Mouse (Mus musculus) hindbrain, embryonic 16.5 days (tissue): Measurements from ENCODE around the gene Kat2b. TPM values are rescaled to one million over a fixed set of nuclear protein-coding genes. Genes with fewer than 3 reads are reported as not detected.
A peak's percentile ranks its signal among the peaks of the same experiment; 100 is the strongest.
"Not testable (repeated sequence)": the region's sequence is repeated elsewhere in the genome, so short reads cannot be mapped to it uniquely, and the experiment has no call there.

Experiments
- ATAC-seq: fragments of 200-750 bp; cut with Nextera tagmentation; 2 replicates; pipeline ENCODE4 v1.8.0; 2017; ENCODE audit warnings: moderate TSS enrichment, moderate library complexity
- H3K27ac ChIP-seq: fragments of 300-500 bp; sonication (generic); 2 replicates; pipeline ENCODE4 v1.5.1; 2014; ENCODE audit warnings: low read depth, mild to moderate bottlenecking, control low read depth, low read length, moderate library complexity
- H3K27me3 ChIP-seq: fragments of 300-500 bp; sonication (generic); replicated peaks from 2 replicates; pipeline ENCODE4 v1.6.1; 2014; ENCODE audit warnings: low read length; ENCODE audit not compliant: control insufficient read depth, insufficient read depth
- H3K36me3 ChIP-seq: fragments of 300-500 bp; sonication (generic); 2 replicates; pipeline ENCODE4 v1.6.1; 2014; ENCODE audit warnings: mild to moderate bottlenecking, low read length, moderate library complexity, mixed read lengths; ENCODE audit not compliant: control insufficient read depth, insufficient read depth
- H3K4me1 ChIP-seq: fragments of 300-500 bp; sonication (generic); 2 replicates; pipeline ENCODE4 v1.6.1; 2014; ENCODE audit warnings: low read depth, low read length; ENCODE audit not compliant: control insufficient read depth, insufficient read depth
- H3K4me2 ChIP-seq: fragments of 300-500 bp; sonication (generic); 2 replicates; pipeline ENCODE4 v1.6.1; 2014; ENCODE audit warnings: mild to moderate bottlenecking, low read length, control low read depth, moderate library complexity
- H3K4me3 ChIP-seq: fragments of 300-500 bp; sonication (generic); 2 replicates; pipeline ENCODE4 v1.5.1; 2014; ENCODE audit warnings: mild to moderate bottlenecking, low read length, control low read depth, moderate library complexity
- H3K9ac ChIP-seq: fragments of 300-500 bp; sonication (generic); 2 replicates; pipeline ENCODE4 v1.6.1; 2014; ENCODE audit warnings: low read depth, mild to moderate bottlenecking, control low read depth, low read length, moderate library complexity
- H3K9me3 ChIP-seq: fragments of 300-500 bp; sonication (generic); 2 replicates; pipeline ENCODE4 v1.6.1; 2014; ENCODE audit warnings: mild to moderate bottlenecking, low read length, moderate library complexity; ENCODE audit not compliant: control insufficient read depth
- WGBS: fragments of 180-500 bp; shearing (Covaris S2); extraction: QIAGEN DNeasy Blood & Tissue Kit; methylation state at CpG from one replicate; pipeline ENCODE4 v1.1.7; 2014; 5-methylcytosine and 5-hydroxymethylcytosine counted together
- polyA plus RNA-seq: library from polyadenylated mRNA; unstranded; fragments of >200 nt; fragmentation: Nextera tagmentation; extraction: Ambion mirVana; gene quantifications from 2 replicates; pipeline ENCODE4 v1.2.1, GENCODE M21; 2015

Kat2b gene
- polyA plus RNA-seq, 1 experiment from 2014 or later = 4.6 TPM

DNA sequence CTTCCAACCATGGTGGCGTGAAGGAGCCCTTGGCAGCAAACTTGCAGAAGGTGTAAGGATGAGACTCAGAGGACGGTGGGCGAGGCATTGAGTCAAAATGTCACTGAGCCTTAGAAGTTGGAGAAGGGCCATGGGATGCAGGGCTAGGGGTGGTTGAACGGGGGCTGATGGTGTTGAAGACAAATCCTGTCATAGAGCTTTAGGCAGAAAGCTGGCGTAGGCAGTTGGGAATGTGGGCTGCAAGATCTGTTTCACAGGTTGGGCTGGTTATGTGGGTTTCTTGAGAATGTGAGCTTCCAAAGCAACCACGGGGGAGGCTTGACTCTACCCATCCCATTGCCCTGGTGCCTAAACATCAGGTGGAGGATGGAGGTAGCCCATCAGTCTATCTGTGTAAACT lies 23.4 kb downstream of the Kat2b start:
- no peak for ATAC-seq
- Histone ChIP-seq H3K4me3 (no peak overlapping the region), H3K4me1 (peaks cover 14% of the 10 kb centered on the region), H3K36me3 (no peaks in the 10 kb centered on the region), H3K9me3 (no peaks in the 10 kb centered on the region), H3K27me3 (no peaks in the 10 kb centered on the region), H3K27ac (no peak overlapping the region), H3K4me2 (no peak overlapping the region), H3K9ac (no peak overlapping the region)
- 96% methylated on average over 6 of the region's 6 CpGs for WGBS

DNA sequence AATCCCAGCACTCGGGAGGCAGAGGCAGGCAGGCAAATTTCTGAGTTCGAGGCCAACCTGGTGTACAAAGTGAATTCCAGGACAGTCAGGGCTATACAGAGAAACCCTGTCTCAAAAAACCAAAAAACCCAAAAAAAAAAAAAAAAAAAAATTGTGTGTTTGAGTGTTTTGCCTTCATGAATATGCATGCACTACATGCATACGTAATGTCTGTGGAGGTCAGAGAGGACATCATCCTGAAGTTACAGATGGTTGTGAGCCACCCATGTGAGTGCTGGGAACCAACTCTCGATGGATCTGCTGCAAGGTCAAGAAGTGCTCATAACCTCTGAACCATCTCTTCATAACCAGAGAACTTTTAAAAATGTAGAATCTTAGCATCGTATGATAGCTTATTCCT lies 25.2 kb downstream of the Kat2b start:
- no peak for ATAC-seq
- H3K4me1 ChIP-seq = peaks cover 13% of the 10 kb centered on the region
- H3K9ac ChIP-seq = no peak overlapping the region
- no peaks in the 10 kb centered on the region for H3K9me3 ChIP-seq
- 93% methylated on average over 5 of the region's 5 CpGs for WGBS
- H3K4me3 ChIP-seq = no peak overlapping the region
- H3K36me3 ChIP-seq = no peaks in the 10 kb centered on the region
- no peak overlapping the region for H3K4me2 ChIP-seq
- no peak overlapping the region for H3K27ac ChIP-seq
- no peaks in the 10 kb centered on the region for H3K27me3 ChIP-seq

DNA sequence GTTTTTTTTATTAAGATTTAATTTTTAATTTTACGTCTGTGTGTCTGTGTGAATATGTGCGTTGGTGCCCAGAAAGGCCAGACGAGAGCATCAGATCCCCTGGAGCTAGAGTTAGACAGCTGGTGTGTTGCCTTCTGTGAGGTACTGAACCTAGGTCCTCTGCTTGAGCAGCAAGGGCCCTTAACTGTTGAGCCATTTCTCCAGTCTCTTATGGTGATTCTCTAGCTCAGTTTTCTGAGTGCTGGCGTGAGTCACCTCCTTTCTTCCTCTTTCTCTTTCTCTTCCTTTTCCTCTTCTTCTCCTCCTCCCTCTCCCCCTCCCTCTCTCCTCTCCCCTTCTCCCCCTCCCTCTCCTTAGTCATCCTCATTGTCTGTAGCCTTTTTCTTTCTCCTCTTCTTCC lies 27.9 kb downstream of the Kat2b start:
- H3K4me1 ChIP-seq = peaks cover 4% of the 10 kb centered on the region
- whole genome bisulfite sequencing = 78% methylated on average over 4 of the region's 4 CpGs
- no peak overlapping the region for H3K4me3 ChIP-seq
- no peaks in the 10 kb centered on the region for H3K36me3 ChIP-seq
- H3K9ac ChIP-seq = no peak overlapping the region
- no peak overlapping the region for H3K4me2 ChIP-seq
- H3K27ac ChIP-seq = no peak overlapping the region
- H3K27me3 ChIP-seq = no peaks in the 10 kb centered on the region
- no peaks in the 10 kb centered on the region for H3K9me3 ChIP-seq
- ATAC-seq = no peak

DNA sequence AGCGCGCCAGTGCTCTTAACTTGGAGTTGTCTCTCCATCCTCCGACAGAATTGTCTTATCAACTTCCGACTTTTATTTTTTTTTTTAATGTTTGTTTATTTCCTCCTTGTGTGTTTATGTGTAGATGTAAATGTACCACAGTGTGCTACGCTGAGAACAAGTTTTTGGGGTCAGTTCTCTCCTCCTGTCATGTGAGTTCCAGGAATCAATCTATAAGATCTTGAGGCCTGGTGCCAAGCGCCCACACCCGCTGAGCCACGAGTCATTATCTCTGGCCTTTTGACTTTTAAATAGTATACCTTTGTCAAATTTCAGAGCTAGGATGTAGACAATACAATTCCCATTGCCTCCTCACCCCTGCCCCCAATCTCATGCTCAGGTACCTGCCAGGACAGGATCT lies 28.9 kb downstream of the Kat2b start:
- Histone ChIP-seq H3K4me1 (peaks cover 4% of the 10 kb centered on the region), H3K9ac (no peak overlapping the region), H3K9me3 (no peaks in the 10 kb centered on the region), H3K27ac (peak overlapping the region; percentile 40; the same call in 1 of the 2 replicates), H3K27me3 (no peaks in the 10 kb centered on the region), H3K4me2 (no peak overlapping the region), H3K36me3 (no peaks in the 10 kb centered on the region), H3K4me3 (no peak overlapping the region)
- 85% methylated on average over 8 of the region's 8 CpGs for WGBS
- no peak for ATAC-seq

DNA sequence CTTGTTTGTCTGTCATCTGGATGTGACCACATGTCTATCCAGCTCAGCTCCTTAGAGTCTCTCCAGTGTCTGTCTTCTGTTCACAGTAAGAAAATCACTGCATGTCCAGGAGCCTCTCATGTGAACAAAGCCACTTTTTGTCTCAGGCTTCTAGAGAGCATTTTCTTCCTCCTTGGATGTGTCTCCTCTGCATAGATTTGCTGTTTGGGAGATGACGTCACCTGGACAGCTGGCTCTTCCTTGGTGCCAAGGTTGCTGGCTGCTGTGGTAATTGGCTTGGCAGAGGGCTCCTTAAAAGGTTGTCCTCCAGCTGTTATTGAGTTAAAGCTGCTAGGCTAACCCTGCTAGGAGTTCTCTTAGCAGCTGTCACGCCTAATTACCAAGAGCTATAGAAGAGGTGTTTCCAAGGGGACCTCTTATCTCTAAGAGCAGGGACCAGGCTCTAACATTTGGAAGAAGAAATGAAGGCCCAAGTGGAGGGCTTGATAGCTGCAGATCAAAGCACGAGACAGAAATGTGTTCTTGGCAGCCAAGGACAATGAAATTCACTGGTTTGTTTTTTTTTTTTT lies 29.7 kb downstream of the Kat2b start:
- 38% methylated on average over 3 of the region's 3 CpGs for WGBS
- Histone ChIP-seq H3K36me3 (no peaks in the 10 kb centered on the region), H3K27me3 (no peaks in the 10 kb centered on the region), H3K9ac (no peak overlapping the region), H3K4me2 (no peak overlapping the region), H3K9me3 (no peaks in the 10 kb centered on the region), H3K4me3 (no peak overlapping the region), H3K4me1 (peaks cover 4% of the 10 kb centered on the region), H3K27ac (peak overlapping the region; percentile 40; the same call in 1 of the 2 replicates)
- peak; percentile 92 for ATAC-seq

DNA sequence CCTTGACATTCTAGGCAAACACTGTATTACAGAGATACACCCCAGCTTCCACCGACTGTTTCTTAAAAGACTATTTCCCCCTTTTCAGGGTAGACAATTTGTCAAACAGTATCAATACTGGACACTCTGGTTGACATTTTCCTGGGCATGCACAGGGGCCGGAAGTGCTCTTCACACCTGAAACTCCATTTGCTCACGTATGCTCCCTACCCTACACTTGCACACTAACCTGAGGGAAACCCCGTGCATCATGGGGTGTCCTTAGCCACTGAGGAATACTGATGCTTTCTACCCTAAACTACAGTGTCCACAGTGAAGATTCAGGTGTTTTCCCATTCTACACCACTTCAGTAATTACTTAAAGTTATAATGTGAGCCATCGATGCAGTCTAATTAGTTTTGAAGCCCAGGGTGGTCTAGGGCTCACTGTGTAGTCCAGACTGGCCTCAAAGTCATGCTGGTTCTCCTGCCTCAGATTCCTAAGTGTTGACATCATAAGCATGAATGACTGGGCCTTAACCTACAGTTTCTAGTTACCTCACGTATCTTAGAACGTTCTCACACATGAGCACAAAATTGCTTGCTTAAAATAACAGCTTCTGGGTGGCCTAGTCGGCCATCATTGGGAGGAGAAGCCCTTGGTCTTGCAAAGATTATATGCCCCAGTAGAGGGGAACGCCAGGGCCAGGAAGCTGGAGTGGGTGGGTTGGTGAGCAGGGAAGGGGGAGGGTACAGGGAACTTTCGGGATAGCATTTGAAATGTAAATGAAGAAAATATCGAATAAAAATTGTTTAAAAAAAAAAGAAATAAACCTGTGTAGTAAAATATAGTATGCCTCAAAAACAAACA lies 30.5 kb downstream of the Kat2b start:
- Histone ChIP-seq H3K9me3 (no peaks in the 10 kb centered on the region), H3K27ac (no peak overlapping the region; the same call in 1 of the 2 replicates), H3K4me3 (no peak overlapping the region), H3K4me2 (no peak overlapping the region), H3K27me3 (no peaks in the 10 kb centered on the region), H3K36me3 (no peaks in the 10 kb centered on the region), H3K9ac (no peak overlapping the region), H3K4me1 (peaks cover 4% of the 10 kb centered on the region)
- WGBS = 90% methylated on average over 11 of the region's 11 CpGs
- no peak for ATAC-seq

DNA sequence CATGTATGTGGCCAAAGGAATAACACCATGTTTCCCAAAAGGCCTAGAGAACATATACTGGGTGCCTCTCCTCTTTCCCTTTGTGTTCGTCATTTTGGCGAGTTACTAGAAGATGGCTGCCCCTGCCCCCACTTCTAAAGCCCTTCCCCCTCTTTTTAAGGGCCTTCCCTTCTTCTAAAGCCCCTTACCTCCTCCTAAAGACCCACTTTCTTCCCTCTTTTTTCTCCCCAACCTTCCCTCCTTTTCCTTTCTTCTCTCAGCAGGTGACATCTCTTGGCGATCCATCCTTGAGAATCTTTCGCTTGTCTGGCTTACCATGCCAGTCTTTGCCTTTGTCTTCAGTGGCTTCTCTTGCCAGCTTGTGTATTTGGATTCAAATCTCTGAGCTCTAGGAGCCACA lies 31.9 kb downstream of the Kat2b start:
- H3K27me3 ChIP-seq = no peaks in the 10 kb centered on the region
- no peak overlapping the region for H3K9ac ChIP-seq
- H3K27ac ChIP-seq = no peak overlapping the region
- H3K36me3 ChIP-seq = no peaks in the 10 kb centered on the region
- H3K4me2 ChIP-seq = no peak overlapping the region
- H3K4me1 ChIP-seq = peaks cover 4% of the 10 kb centered on the region
- H3K9me3 ChIP-seq = no peaks in the 10 kb centered on the region
- WGBS = 87% methylated on average over 4 of the region's 4 CpGs
- no peak overlapping the region for H3K4me3 ChIP-seq
- no peak for ATAC-seq

DNA sequence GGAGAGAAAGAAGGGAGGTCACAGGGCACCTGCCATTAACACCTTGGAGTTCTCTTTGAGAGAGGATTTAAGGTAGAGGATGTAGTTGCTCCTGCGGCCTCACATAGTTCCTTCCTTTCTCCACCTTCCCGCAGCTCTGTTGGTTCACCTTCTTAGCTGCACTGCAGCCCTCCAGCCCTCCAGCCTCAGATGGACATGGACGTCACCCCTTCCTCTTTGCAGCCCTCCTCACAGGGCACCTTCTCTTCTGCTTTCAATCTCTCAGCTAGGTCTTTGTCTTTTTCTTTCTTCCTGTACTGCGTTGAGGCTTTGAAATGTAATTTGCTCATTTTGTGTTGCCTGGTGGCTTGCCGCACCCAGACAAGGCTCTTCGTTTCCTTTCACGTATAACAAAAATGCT lies 36.6 kb downstream of the Kat2b start:
- WGBS = no CpG with 5 or more reads among the region's 7 CpGs
- ATAC-seq, H3K4me2 ChIP-seq: not testable (repeated sequence)

DNA sequence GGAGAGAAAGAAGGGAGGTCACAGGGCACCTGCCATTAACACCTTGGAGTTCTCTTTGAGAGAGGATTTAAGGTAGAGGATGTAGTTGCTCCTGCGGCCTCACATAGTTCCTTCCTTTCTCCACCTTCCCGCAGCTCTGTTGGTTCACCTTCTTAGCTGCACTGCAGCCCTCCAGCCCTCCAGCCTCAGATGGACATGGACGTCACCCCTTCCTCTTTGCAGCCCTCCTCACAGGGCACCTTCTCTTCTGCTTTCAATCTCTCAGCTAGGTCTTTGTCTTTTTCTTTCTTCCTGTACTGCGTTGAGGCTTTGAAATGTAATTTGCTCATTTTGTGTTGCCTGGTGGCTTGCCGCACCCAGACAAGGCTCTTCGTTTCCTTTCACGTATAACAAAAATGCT lies 39.4 kb downstream of the Kat2b start:
- not testable (repeated sequence) for H3K9ac ChIP-seq, H3K27me3 ChIP-seq, H3K27ac ChIP-seq, H3K4me2 ChIP-seq, H3K4me1 ChIP-seq, H3K36me3 ChIP-seq, H3K9me3 ChIP-seq, ATAC-seq, H3K4me3 ChIP-seq
- WGBS = no CpG with 5 or more reads among the region's 7 CpGs

More for the DNA sequence above, 36.6 kb downstream of the Kat2b start:
- not testable (repeated sequence) for H3K9me3 ChIP-seq, H3K4me3 ChIP-seq, H3K9ac ChIP-seq, H3K4me1 ChIP-seq, H3K27me3 ChIP-seq, H3K36me3 ChIP-seq, H3K27ac ChIP-seq
